Mouse (Mus musculus): ENCODE results near the gene Nup210l. TPM values are rescaled to one million over a fixed set of nuclear protein-coding genes. Genes with fewer than 3 reads are reported as not detected.

Gene Nup210l
- polyA plus RNA-seq, 1 experiment from 2014 or later, result 0.22 TPM

DNA sequence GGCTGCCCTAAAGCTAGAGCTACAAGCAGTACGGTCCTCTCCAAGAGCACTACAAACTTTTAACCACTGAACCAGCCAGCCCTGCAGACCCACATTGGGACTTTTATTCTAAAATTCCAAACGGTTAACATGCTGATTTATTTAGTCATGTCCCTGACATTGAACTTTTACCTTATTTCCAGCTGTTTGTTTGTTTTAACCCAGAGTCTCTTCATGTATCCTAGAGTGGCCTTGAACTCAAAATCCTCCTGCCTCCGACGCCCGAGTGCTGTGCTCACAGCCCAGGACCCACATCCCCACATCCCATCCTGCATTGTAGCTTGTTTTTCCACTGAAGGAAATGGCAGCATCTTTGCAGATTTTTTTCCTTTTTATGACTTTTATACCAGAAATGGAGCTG lies 31.1 kb downstream of the Nup210l start:
- Histone ChIP-seq H3K27me3 (replicated peaks; ENCODE audit: control insufficient read depth, insufficient read depth, low read length) (no peaks in the 10 kb centered on the region), H3K36me3 (ENCODE audit: control insufficient read depth, insufficient read depth) (no peaks in the 10 kb centered on the region), H3K4me3 (replicated peaks; ENCODE audit: low read length) (no peak overlapping the region), H3K4me1 (replicated peaks; ENCODE audit: control insufficient read depth, insufficient read depth, low read length) (no peaks in the 10 kb centered on the region), H3K4me2 (ENCODE audit: low read length) (no peak overlapping the region), H3K27ac (ENCODE audit: low read length) (no peak overlapping the region), H3K9ac (replicated peaks; ENCODE audit: low read depth, low read length) (no peak overlapping the region), H3K9me3 (ENCODE audit: control insufficient read depth, low read length) (no peaks in the 10 kb centered on the region)
- 90% methylated on average over 5 of the region's 5 CpGs for WGBS
- ATAC-seq, result no peak

DNA sequence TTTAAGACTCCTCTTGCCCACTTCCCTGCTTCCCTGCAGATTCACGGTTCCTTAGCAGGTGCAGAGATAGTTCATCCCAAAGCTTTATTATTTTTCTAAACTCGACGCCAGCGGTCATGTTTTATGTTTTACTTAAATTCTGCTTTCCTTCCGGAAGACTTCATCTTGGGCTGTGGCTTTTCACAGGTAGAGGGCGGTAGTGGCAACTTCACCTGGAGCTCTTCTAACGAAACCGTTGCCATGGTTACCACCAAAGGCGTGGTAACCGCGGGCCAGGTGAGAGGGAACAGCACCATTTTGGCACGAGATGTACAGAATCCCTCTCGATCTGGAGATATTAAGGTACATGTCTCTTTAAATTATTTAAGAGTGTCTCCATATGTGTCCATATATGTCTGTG lies 32.7 kb downstream of the Nup210l start:
- ATAC-seq, result no peak
- WGBS, result 31% methylated on average over 13 of the region's 13 CpGs
- no peaks in the 10 kb centered on the region for H3K4me1 ChIP-seq (replicated peaks; ENCODE audit: control insufficient read depth, insufficient read depth, low read length)

DNA sequence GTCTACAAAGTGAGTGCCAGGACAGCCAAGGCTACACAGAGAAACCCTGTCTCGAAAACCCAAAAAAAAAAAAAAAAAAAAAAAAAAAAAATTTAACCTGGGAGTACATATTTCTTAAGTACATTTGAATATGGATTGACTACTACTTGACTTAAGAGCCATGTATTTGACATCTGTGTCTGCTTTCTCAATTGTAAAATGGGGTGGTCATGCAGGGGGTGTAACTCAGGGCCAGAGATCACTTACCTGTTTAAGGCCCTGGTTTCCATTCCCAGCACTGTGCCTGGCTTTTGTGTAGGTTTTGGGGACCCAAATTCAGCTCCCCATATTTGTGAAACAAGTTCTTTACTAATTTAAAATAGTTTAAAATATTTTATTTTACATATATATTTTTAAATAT lies 33.7 kb downstream of the Nup210l start:
- Histone ChIP-seq H3K9me3 (ENCODE audit: control insufficient read depth, low read length) (no peaks in the 10 kb centered on the region), H3K9ac (replicated peaks; ENCODE audit: low read depth, low read length) (no peak overlapping the region), H3K4me2 (ENCODE audit: low read length) (no peak overlapping the region), H3K27ac (ENCODE audit: low read length) (no peak overlapping the region), H3K36me3 (ENCODE audit: control insufficient read depth, insufficient read depth) (no peaks in the 10 kb centered on the region), H3K4me1 (replicated peaks; ENCODE audit: control insufficient read depth, insufficient read depth, low read length) (no peaks in the 10 kb centered on the region), H3K27me3 (replicated peaks; ENCODE audit: control insufficient read depth, insufficient read depth, low read length) (no peaks in the 10 kb centered on the region), H3K4me3 (replicated peaks; ENCODE audit: low read length) (no peak overlapping the region)
- no peak for ATAC-seq
- WGBS, result 80% methylated on average over 1 of the region's 1 CpGs

More for the DNA sequence above, 32.7 kb downstream of the Nup210l start:
- H3K9ac ChIP-seq (replicated peaks; ENCODE audit: low read depth, low read length), result no peak overlapping the region
- no peaks in the 10 kb centered on the region for H3K27me3 ChIP-seq (replicated peaks; ENCODE audit: control insufficient read depth, insufficient read depth, low read length)
- no peak overlapping the region for H3K4me2 ChIP-seq (ENCODE audit: low read length)
- no peak overlapping the region for H3K27ac ChIP-seq (ENCODE audit: low read length)
- no peaks in the 10 kb centered on the region for H3K9me3 ChIP-seq (ENCODE audit: control insufficient read depth, low read length)
- no peak overlapping the region for H3K4me3 ChIP-seq (replicated peaks; ENCODE audit: low read length)
- no peaks in the 10 kb centered on the region for H3K36me3 ChIP-seq (ENCODE audit: control insufficient read depth, insufficient read depth)

DNA sequence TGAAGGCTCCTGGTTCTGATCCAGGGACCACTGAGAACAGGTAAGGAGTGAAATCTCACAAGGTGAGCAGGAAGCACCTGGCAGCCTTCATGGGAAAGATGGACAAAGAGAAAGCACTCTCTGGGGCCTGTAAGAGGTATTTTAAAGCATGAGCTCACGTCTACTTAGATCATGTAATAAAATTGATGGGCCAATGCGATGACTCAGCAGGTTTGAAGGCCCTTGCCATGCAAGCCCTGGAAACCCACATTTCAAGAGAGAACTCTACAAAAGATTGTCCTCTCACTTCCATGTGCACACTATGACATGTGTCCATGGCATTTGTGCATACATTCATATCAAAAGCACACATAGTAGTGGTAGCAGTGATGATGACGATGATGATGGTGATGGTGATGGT lies 36.0 kb downstream of the Nup210l start:
- Histone ChIP-seq H3K4me3 (replicated peaks; ENCODE audit: low read length) (no peak overlapping the region), H3K9ac (replicated peaks; ENCODE audit: low read depth, low read length) (no peak overlapping the region)
- WGBS, result 92% methylated on average over 3 of the region's 3 CpGs

DNA sequence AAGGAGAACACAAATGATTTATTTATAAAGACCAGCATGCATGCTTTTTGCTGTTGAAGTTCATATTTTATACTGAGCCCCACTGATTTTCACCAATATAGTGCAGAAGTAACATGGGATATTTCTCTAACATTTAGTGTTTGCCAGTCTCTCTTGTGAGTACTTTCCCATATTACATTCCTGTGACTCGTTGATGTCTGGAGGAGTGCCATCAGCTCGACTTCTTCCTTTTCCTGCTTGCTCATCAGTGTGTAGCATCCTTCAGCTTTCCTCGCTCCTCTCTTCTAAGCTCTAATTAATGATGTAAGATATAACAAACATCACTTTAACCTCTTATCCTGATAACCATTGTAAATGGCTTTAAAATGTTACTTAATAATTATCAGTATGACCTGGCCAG lies 41.5 kb downstream of the Nup210l start:
- H3K4me3 ChIP-seq (replicated peaks; ENCODE audit: low read length), result no peak overlapping the region
- H3K4me2 ChIP-seq (ENCODE audit: low read length), result no peak overlapping the region
- H3K9me3 ChIP-seq (ENCODE audit: control insufficient read depth, low read length), result no peaks in the 10 kb centered on the region
- H3K27ac ChIP-seq (ENCODE audit: low read length), result no peak overlapping the region
- H3K9ac ChIP-seq (replicated peaks; ENCODE audit: low read depth, low read length), result no peak overlapping the region
- no peak for ATAC-seq
- 79% methylated on average over 3 of the region's 3 CpGs for WGBS
- no peaks in the 10 kb centered on the region for H3K36me3 ChIP-seq (ENCODE audit: control insufficient read depth, insufficient read depth)
- no peaks in the 10 kb centered on the region for H3K27me3 ChIP-seq (replicated peaks; ENCODE audit: control insufficient read depth, insufficient read depth, low read length)
- H3K4me1 ChIP-seq (replicated peaks; ENCODE audit: control insufficient read depth, insufficient read depth, low read length), result no peaks in the 10 kb centered on the region

More for the DNA sequence above, 36.0 kb downstream of the Nup210l start:
- no peak for ATAC-seq
- no peak overlapping the region for H3K4me2 ChIP-seq (ENCODE audit: low read length)
- no peaks in the 10 kb centered on the region for H3K4me1 ChIP-seq (replicated peaks; ENCODE audit: control insufficient read depth, insufficient read depth, low read length)
- H3K36me3 ChIP-seq (ENCODE audit: control insufficient read depth, insufficient read depth), result no peaks in the 10 kb centered on the region
- H3K9me3 ChIP-seq (ENCODE audit: control insufficient read depth, low read length), result no peaks in the 10 kb centered on the region
- no peaks in the 10 kb centered on the region for H3K27me3 ChIP-seq (replicated peaks; ENCODE audit: control insufficient read depth, insufficient read depth, low read length)
- H3K27ac ChIP-seq (ENCODE audit: low read length), result no peak overlapping the region

DNA sequence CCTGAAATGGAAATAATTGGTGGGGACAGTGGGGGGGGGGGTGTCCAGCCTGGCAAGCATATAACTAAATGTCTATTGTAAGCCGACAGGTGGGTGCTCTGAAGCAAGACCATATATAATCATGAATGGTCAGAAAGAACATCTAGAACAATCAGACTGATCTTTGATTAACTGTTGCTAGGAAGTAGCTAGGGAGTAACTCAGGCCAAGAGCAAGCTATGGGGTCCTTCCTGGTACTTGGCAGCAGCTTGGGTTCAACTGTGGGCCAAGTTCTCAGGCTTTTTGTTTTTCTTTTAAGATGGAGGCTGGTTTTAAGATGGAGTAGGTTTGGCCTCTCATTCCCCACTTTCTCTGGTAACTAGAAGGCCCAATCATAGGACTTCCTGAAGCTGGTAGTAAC lies 42.7 kb downstream of the Nup210l start:
- WGBS, result 64% methylated on average over 1 of the region's 1 CpGs
- Histone ChIP-seq H3K9ac (replicated peaks; ENCODE audit: low read depth, low read length) (no peak overlapping the region), H3K36me3 (ENCODE audit: control insufficient read depth, insufficient read depth) (no peaks in the 10 kb centered on the region), H3K27ac (ENCODE audit: low read length) (no peak overlapping the region), H3K9me3 (ENCODE audit: control insufficient read depth, low read length) (no peaks in the 10 kb centered on the region), H3K4me1 (replicated peaks; ENCODE audit: control insufficient read depth, insufficient read depth, low read length) (no peaks in the 10 kb centered on the region), H3K27me3 (replicated peaks; ENCODE audit: control insufficient read depth, insufficient read depth, low read length) (no peaks in the 10 kb centered on the region), H3K4me3 (replicated peaks; ENCODE audit: low read length) (no peak overlapping the region), H3K4me2 (ENCODE audit: low read length) (no peak overlapping the region)
- no peak for ATAC-seq

DNA sequence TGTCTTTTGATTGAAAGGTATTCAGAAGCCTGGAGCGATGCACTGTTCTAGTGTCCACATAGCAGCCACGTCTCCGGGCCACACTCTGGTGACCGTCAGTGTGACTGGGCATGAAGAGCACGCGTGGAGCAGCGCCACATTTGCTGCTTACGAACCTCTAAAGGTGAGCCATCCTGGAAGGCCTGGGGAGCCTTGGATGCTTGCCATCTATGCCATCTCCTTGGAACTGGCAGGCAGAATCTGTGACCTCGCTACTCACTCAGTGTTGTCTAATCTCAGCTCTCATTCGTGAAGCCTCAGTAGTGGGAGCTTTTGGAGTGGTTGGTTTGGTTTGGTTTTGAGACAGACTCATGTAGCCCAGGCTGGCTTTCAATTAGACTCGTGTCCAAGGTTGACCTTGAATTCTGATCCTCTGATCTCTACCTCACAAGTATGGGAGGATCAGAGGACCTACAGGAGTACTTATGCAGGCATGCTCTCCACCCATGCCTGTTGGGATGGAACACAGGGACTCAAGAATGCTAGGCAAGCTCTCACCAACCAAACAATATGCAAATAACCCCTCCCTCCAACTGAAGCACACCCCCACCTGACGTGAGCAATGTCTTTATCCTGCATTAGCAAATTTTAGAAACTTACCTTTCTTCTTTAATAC lies 47.3 kb downstream of the Nup210l start:
- Histone ChIP-seq H3K4me3 (replicated peaks; ENCODE audit: low read length) (no peak overlapping the region), H3K27ac (ENCODE audit: low read length) (no peak overlapping the region), H3K4me2 (ENCODE audit: low read length) (no peak overlapping the region), H3K36me3 (ENCODE audit: control insufficient read depth, insufficient read depth) (no peaks in the 10 kb centered on the region), H3K9me3 (ENCODE audit: control insufficient read depth, low read length) (no peaks in the 10 kb centered on the region), H3K9ac (replicated peaks; ENCODE audit: low read depth, low read length) (no peak overlapping the region), H3K27me3 (replicated peaks; ENCODE audit: control insufficient read depth, insufficient read depth, low read length) (no peaks in the 10 kb centered on the region), H3K4me1 (replicated peaks; ENCODE audit: control insufficient read depth, insufficient read depth, low read length) (no peaks in the 10 kb centered on the region)
- WGBS, result 87% methylated on average over 12 of the region's 12 CpGs
- no peak for ATAC-seq

DNA sequence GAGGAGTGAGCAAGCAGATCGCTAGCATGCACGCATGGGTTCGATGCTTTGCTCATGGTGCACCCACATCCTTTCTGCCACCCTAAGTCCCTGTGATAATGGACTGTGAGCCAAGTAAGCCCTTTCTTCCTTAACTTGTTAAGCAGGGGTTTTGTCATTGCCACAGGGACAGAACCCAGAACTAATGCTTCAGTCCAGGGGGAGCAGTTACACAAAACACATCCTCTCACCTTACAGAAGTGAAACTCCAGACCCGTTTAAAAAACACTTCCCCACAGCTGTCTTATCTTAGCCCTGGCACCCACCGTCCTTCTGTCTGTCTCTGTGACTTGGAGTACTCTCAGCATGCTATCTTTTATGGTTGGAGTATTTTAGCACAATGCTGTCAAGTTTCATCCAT lies 52.1 kb downstream of the Nup210l start:
- H3K4me1 ChIP-seq (replicated peaks; ENCODE audit: control insufficient read depth, insufficient read depth, low read length), result no peaks in the 10 kb centered on the region
- no peak overlapping the region for H3K9ac ChIP-seq (replicated peaks; ENCODE audit: low read depth, low read length)
- H3K4me2 ChIP-seq (ENCODE audit: low read length), result no peak overlapping the region
- no peaks in the 10 kb centered on the region for H3K9me3 ChIP-seq (ENCODE audit: control insufficient read depth, low read length)
- H3K27me3 ChIP-seq (replicated peaks; ENCODE audit: control insufficient read depth, insufficient read depth, low read length), result no peaks in the 10 kb centered on the region
- H3K27ac ChIP-seq (ENCODE audit: low read length), result no peak overlapping the region
- no peak overlapping the region for H3K4me3 ChIP-seq (replicated peaks; ENCODE audit: low read length)
- no peak for ATAC-seq
- no peaks in the 10 kb centered on the region for H3K36me3 ChIP-seq (ENCODE audit: control insufficient read depth, insufficient read depth)
- 68% methylated on average over 5 of the region's 5 CpGs for WGBS

DNA sequence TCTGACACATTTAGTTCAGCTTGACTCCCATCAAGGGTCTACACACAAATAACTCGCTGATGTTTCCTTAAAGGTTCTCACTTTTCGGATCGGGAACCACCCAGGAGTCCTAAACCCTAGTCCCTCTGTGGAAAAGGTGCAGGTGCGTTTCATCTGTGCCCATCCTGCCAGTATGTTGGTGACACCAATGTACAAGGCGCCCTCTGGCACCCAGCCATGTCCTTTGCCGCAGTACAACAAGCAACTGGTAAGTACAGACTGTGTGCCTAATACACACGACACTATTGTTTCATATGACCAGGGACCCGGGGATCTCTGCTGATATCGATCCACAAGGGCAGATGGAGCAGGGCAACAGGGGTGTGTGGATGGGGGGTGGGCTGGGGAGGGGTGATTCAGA lies 55.8 kb downstream of the Nup210l start:
- 87% methylated on average over 9 of the region's 9 CpGs for WGBS
- Histone ChIP-seq H3K9me3 (ENCODE audit: control insufficient read depth, low read length) (no peaks in the 10 kb centered on the region), H3K27me3 (replicated peaks; ENCODE audit: control insufficient read depth, insufficient read depth, low read length) (no peaks in the 10 kb centered on the region), H3K9ac (replicated peaks; ENCODE audit: low read depth, low read length) (no peak overlapping the region), H3K4me3 (replicated peaks; ENCODE audit: low read length) (no peak overlapping the region), H3K4me2 (ENCODE audit: low read length) (no peak overlapping the region), H3K27ac (ENCODE audit: low read length) (no peak overlapping the region), H3K36me3 (ENCODE audit: control insufficient read depth, insufficient read depth) (no peaks in the 10 kb centered on the region), H3K4me1 (replicated peaks; ENCODE audit: control insufficient read depth, insufficient read depth, low read length) (no peaks in the 10 kb centered on the region)
- ATAC-seq, result no peak

DNA sequence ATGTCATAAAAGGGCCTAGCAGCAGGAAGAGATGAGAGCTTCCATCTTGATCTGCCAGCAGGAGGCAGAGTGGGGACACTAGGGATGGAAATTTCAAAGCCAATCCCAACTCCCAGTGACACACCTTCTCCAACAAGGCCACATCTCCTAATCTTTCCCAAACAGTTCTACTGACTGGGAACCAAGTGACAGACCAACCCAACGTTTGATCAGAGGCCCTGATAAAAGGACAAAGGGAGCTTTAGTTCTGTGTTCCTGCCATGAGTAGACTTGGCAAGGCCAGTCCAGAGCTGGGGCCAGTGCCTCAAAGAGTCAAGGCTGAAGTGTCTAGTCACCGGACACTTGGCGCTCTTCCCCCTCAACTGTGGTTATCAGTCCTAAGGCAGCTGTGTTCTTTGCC lies 57.6 kb downstream of the Nup210l start:
- H3K4me1 ChIP-seq (replicated peaks; ENCODE audit: control insufficient read depth, insufficient read depth, low read length), result no peaks in the 10 kb centered on the region
- no peak overlapping the region for H3K27ac ChIP-seq (ENCODE audit: low read length)
- WGBS, result 84% methylated on average over 3 of the region's 3 CpGs
- H3K4me2 ChIP-seq (ENCODE audit: low read length), result no peak overlapping the region
- H3K27me3 ChIP-seq (replicated peaks; ENCODE audit: control insufficient read depth, insufficient read depth, low read length), result no peaks in the 10 kb centered on the region
- no peaks in the 10 kb centered on the region for H3K36me3 ChIP-seq (ENCODE audit: control insufficient read depth, insufficient read depth)
- H3K4me3 ChIP-seq (replicated peaks; ENCODE audit: low read length), result no peak overlapping the region
- H3K9ac ChIP-seq (replicated peaks; ENCODE audit: low read depth, low read length), result no peak overlapping the region
- H3K9me3 ChIP-seq (ENCODE audit: control insufficient read depth, low read length), result no peaks in the 10 kb centered on the region
- ATAC-seq, result no peak
